7 mouse cellular contexts compared by ENCODE assay signal in genomic region chr1:39922714-39923113, GRCm38 (mm10). TPM values are rescaled to one million over a fixed set of nuclear protein-coding genes. Genes with fewer than 3 reads are reported as not detected.
DNase-seq lines count a peak whose midpoint lies in the region; ATAC-seq lines count a peak whose summit lies in the region.

No protein-coding gene starts in this region.

- H3K4me3 ChIP-seq in liver, embryonic 15.5 days (replicated peaks): no peak overlapping the region
- no peak overlapping the region for H3K4me3 ChIP-seq in stomach, embryonic 16.5 days (replicated peaks; ENCODE audit: low read length)

- no peak overlapping the region for H3K9ac ChIP-seq in liver, embryonic 15.5 days
- H3K9ac ChIP-seq in stomach, embryonic 16.5 days (ENCODE audit: low read length): no peak overlapping the region

- no peaks in the 10 kb centered on the region for H3K27me3 ChIP-seq in liver, embryonic 15.5 days
- H3K27me3 ChIP-seq in stomach, embryonic 16.5 days (ENCODE audit: control insufficient read depth, insufficient read depth, low read length): no peaks in the 10 kb centered on the region

- peak; percentile 75 for ATAC-seq in CD4-positive, CD25-positive, alpha-beta regulatory T cell, adult 4 months
- 0 out of 2 replicates have a peak, but pooled peaks have one; percentile 18 for ATAC-seq in liver, embryonic 15.5 days (ENCODE audit: insufficient read depth)
- peak; percentile 26; the same call in 1 of the 2 replicates for ATAC-seq in stomach, embryonic 16.5 days (ENCODE audit: insufficient read depth, low FRiP score)

- peak overlapping the region; percentile 33; the same call in 1 of the 2 replicates for H3K4me2 ChIP-seq in liver, embryonic 15.5 days
- peak overlapping the region; percentile 20; the same call in 1 of the 2 replicates for H3K4me2 ChIP-seq in stomach, embryonic 16.5 days (ENCODE audit: low read depth, low read length)

- intact Hi-C loops in heart, postnatal 25 days (cut with DNase I): no loop called here

- H3K9me3 ChIP-seq in liver, embryonic 15.5 days (replicated peaks): no peaks in the 10 kb centered on the region
- H3K9me3 ChIP-seq in stomach, embryonic 16.5 days (replicated peaks; ENCODE audit: control insufficient read depth, low read length): no peaks in the 10 kb centered on the region

- peak overlapping the region; percentile 53; the same call in 1 of the 2 replicates for H3K27ac ChIP-seq in liver, embryonic 15.5 days (replicated peaks)
- peak overlapping the region; percentile 82 for H3K27ac ChIP-seq in stomach, embryonic 16.5 days (ENCODE audit: low read length)

- peak; percentile 79 for DNase-seq in T-cell, adult 2 months (ENCODE audit: low spot score)
- peak; percentile 41 for DNase-seq in heart, postnatal 25 days (ENCODE audit: low spot score)
- DNase-seq in embryo, embryonic 10 days (ENCODE audit: low spot score): no peak
- no peak for DNase-seq in left cerebral cortex, adult 11 months (ENCODE audit: low spot score)

- WGBS in liver, embryonic 15.5 days (ENCODE audit: insufficient replicate concordance): 10% methylated on average over 8 of the region's 8 CpGs
- WGBS in stomach, embryonic 16.5 days: 38% methylated on average over 8 of the region's 8 CpGs

- H3K4me1 ChIP-seq in liver, embryonic 15.5 days (replicated peaks): peaks cover 57% of the 10 kb centered on the region
- peaks cover 57% of the 10 kb centered on the region for H3K4me1 ChIP-seq in stomach, embryonic 16.5 days (ENCODE audit: control insufficient read depth, insufficient read depth, low read length)

- H3K36me3 ChIP-seq in liver, embryonic 15.5 days (replicated peaks): no peaks in the 10 kb centered on the region
- no peaks in the 10 kb centered on the region for H3K36me3 ChIP-seq in stomach, embryonic 16.5 days (ENCODE audit: control insufficient read depth, insufficient read depth, low read length)

RNA-seq across cellular contexts. Expression of gene Map4k4, which starts 22.0 kb away (rescaled TPM):
- polyA plus RNA-seq in CD4-positive, CD25-positive, alpha-beta regulatory T cell, adult 4 months (2017; shearing (Covaris generic)): 10 to 100 TPM; 29.5 to 30.3 TPM
- 100 to 1,000 TPM; 155 to 174 TPM for total RNA-seq in heart, postnatal 25 days (2021)
- polyA plus RNA-seq in liver, embryonic 15.5 days (2015; fragmentation: Nextera tagmentation; extraction: Ambion mirVana): 3.5 and 4.4 TPM in 2 replicates
- 15.3 and 16.2 TPM in 2 replicates for polyA plus RNA-seq in stomach, embryonic 16.5 days (2015; fragmentation: Nextera tagmentation; extraction: Ambion mirVana)

Comparison
In these comparisons a context has a peak if more than half of its experiments do, and no peak if none do; other contexts are left out.
1. ATAC-seq: peak in every context shown above with its lines; median percentile 75 in CD4-positive, CD25-positive, alpha-beta regulatory T cell, adult 4 months; 26 in stomach, embryonic 16.5 days; 18 in liver, embryonic 15.5 days.
2. DNase-seq: peak in T-cell, adult 2 months (single experiment) and heart, postnatal 25 days (single experiment); none in embryo, embryonic 10 days (single experiment) and left cerebral cortex, adult 11 months (single experiment).